Mouse (Mus musculus) hindbrain, embryonic 16.5 days (tissue): ENCODE measurements around the gene Cggbp1. TPM values are rescaled to one million over a fixed set of nuclear protein-coding genes. Genes with fewer than 3 reads are reported as not detected.
"Not testable (repeated sequence)": the region's sequence is repeated elsewhere in the genome, so short reads cannot be mapped to it uniquely, and the experiment has no call there.

Source experiments
- ATAC-seq: fragments of 200-750 bp; cut with Nextera tagmentation; 2 replicates; pipeline ENCODE4 v1.8.0; 2017; ENCODE audit warnings: moderate TSS enrichment, moderate library complexity
- H3K27ac ChIP-seq: fragments of 300-500 bp; sonication (generic); 2 replicates; pipeline ENCODE4 v1.5.1; 2014; ENCODE audit warnings: low read depth, mild to moderate bottlenecking, control low read depth, low read length, moderate library complexity
- H3K27me3 ChIP-seq: fragments of 300-500 bp; sonication (generic); replicated peaks from 2 replicates; pipeline ENCODE4 v1.6.1; 2014; ENCODE audit warnings: low read length; ENCODE audit not compliant: control insufficient read depth, insufficient read depth
- H3K36me3 ChIP-seq: fragments of 300-500 bp; sonication (generic); 2 replicates; pipeline ENCODE4 v1.6.1; 2014; ENCODE audit warnings: mild to moderate bottlenecking, low read length, moderate library complexity, mixed read lengths; ENCODE audit not compliant: control insufficient read depth, insufficient read depth
- H3K4me1 ChIP-seq: fragments of 300-500 bp; sonication (generic); 2 replicates; pipeline ENCODE4 v1.6.1; 2014; ENCODE audit warnings: low read depth, low read length; ENCODE audit not compliant: control insufficient read depth, insufficient read depth
- H3K4me2 ChIP-seq: fragments of 300-500 bp; sonication (generic); 2 replicates; pipeline ENCODE4 v1.6.1; 2014; ENCODE audit warnings: mild to moderate bottlenecking, low read length, control low read depth, moderate library complexity
- H3K4me3 ChIP-seq: fragments of 300-500 bp; sonication (generic); 2 replicates; pipeline ENCODE4 v1.5.1; 2014; ENCODE audit warnings: mild to moderate bottlenecking, low read length, control low read depth, moderate library complexity
- H3K9ac ChIP-seq: fragments of 300-500 bp; sonication (generic); 2 replicates; pipeline ENCODE4 v1.6.1; 2014; ENCODE audit warnings: low read depth, mild to moderate bottlenecking, control low read depth, low read length, moderate library complexity
- H3K9me3 ChIP-seq: fragments of 300-500 bp; sonication (generic); 2 replicates; pipeline ENCODE4 v1.6.1; 2014; ENCODE audit warnings: mild to moderate bottlenecking, low read length, moderate library complexity; ENCODE audit not compliant: control insufficient read depth
- WGBS: fragments of 180-500 bp; shearing (Covaris S2); extraction: QIAGEN DNeasy Blood & Tissue Kit; methylation state at CpG from one replicate; pipeline ENCODE4 v1.1.7; 2014; 5-methylcytosine and 5-hydroxymethylcytosine counted together
- polyA plus RNA-seq: library from polyadenylated mRNA; unstranded; fragments of >200 nt; fragmentation: Nextera tagmentation; extraction: Ambion mirVana; gene quantifications from 2 replicates; pipeline ENCODE4 v1.2.1, GENCODE M21; 2015

Gene Cggbp1
- polyA plus RNA-seq, 1 experiment from 2014 or later = 59.4 TPM

DNA sequence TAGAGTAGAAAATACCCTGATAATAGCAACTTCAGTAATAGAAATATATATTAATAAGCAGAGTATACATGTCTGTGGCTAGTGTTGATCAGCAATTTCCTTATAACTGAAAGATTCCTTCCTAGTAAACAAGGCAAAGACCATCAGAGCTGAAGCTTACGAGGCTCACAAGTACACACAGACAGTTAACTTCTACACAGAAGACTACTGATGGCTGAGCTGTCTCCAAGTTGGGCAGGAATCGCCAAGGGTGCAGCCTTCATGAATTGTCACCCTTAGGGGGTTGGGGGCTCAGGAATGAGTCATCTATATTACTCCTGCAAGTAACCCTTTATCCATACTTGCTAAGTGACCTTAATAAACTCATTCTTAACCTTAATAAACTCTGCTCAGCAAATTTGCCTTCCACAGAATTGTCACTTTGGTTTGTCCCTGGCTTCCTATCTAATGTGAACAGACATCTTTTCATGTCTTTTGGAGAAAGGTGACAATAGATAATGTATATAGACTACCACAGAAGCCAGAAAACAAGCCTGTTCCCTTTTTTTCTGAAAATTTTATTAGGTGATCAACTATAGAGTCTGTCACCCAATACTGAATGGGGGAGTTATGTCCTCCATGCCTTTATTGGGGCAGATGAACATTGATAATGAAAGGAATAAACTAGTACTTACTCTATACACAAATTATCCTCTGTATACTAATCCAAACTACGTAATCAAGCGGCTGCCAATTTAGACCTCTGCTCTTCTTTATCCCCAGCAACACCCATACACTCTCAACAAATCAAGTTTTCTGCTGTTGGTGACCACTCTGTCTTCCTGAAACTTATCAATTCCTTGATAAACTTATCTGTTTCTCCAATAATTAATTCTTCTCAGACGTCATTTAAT is 10.1 kb upstream of the Cggbp1 start:
- Histone ChIP-seq H3K4me1 (no peaks in the 10 kb centered on the region), H3K9me3 (no peaks in the 10 kb centered on the region), H3K4me2 (no peak overlapping the region), H3K36me3 (no peaks in the 10 kb centered on the region), H3K27me3 (no peaks in the 10 kb centered on the region), H3K9ac (no peak overlapping the region), H3K27ac (no peak overlapping the region), H3K4me3 (no peak overlapping the region)
- no peak for ATAC-seq
- WGBS = 90% methylated on average over 5 of the region's 5 CpGs

DNA sequence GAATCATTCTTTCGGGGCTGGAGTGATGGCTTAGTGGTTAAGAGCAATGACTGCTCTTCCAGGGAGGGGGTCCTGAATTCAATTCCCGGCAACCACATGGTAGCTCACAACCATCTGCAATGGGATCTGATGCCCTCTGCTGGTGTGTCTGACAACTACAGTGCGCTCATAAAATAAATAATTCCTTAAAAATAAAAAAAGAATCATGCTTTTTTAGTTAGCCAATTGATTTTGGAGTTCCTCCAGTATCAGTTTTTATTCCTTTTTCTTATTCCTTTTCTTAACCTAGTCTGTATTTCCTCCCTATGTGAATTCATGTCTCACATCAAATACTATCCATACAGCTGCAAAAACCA is 9.4 kb upstream of the Cggbp1 start:
- no peaks in the 10 kb centered on the region for H3K27me3 ChIP-seq
- H3K9me3 ChIP-seq = no peaks in the 10 kb centered on the region
- H3K4me1 ChIP-seq = no peaks in the 10 kb centered on the region
- H3K27ac ChIP-seq = no peak overlapping the region
- no peak overlapping the region for H3K4me3 ChIP-seq
- H3K36me3 ChIP-seq = no peaks in the 10 kb centered on the region
- 97% methylated on average over 3 of the region's 3 CpGs for WGBS
- no peak overlapping the region for H3K4me2 ChIP-seq
- no peak for ATAC-seq
- H3K9ac ChIP-seq = no peak overlapping the region

DNA sequence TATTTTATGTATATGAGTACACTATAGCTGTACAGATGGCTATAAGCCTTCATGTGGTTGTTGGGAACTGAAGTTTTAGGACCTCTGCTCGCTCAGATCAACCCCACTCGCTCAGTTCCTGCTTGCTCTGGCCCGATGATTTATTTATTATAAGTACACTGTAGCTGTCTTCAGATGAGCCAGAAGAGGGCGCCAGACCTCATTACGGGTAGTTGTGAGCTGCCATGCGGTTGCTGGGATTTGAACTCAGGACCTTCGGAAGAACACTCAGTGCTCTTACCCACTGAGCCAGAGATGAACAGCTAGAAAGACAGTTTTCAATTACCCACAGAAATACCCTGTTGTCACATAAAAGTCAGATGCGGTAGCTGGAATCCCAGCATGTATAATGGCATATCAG is 5.8 kb upstream of the Cggbp1 start:
- Histone ChIP-seq H3K4me2 (no peak overlapping the region), H3K27me3 (no peaks in the 10 kb centered on the region), H3K9ac (no peak overlapping the region), H3K27ac (no peak overlapping the region), H3K4me3 (no peak overlapping the region), H3K9me3 (no peaks in the 10 kb centered on the region), H3K4me1 (peaks cover 6% of the 10 kb centered on the region), H3K36me3 (no peaks in the 10 kb centered on the region)
- ATAC-seq = no peak
- 84% methylated on average over 8 of the region's 8 CpGs for WGBS

DNA sequence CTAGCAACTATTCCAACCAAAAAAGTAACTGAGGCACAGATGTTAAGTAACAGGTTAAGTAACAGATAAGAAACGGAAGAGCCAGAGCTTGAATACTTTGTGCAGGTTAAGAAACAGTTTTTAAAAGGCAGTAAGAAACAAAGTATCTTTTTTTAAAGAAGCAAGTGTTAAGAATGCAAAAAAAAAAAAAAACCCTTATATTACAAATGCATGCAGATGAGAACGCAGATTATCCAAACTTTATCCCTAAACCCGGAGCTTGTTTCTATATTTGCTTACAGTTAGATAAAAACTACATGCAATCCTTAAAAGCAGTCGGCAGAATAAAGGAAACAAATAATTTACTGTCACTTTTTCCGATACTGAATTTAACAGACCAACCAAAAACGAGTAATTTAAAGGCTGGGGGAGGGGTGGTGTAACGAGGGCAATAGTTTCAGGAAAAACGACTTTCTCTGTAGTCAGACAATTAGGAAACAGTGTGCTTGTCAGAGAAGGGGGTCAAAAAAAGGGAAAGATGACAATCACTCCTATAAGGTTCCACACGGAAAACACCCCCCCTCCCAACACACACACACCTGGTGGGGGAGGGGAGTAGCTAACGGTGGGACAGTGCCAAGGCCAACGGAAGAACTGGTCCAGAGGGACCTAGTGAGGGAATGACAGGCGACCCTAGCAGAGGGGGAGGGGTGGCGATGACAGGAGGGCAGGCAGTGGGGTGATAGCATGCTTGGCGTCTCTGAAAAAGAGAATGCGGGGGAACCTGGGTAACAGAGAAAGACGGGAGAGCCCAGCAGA is 1.3 kb upstream of the Cggbp1 start:
- Histone ChIP-seq H3K27ac (peak overlapping the region; percentile 94), H3K9me3 (no peaks in the 10 kb centered on the region), H3K9ac (peak overlapping the region; percentile 82), H3K36me3 (peaks cover under 1% of the 10 kb centered on the region), H3K4me1 (peaks cover 22% of the 10 kb centered on the region), H3K4me2 (peak overlapping the region; percentile 81), H3K27me3 (no peaks in the 10 kb centered on the region), H3K4me3 (peak overlapping the region; percentile 86)
- 4% methylated on average over 16 of the region's 16 CpGs for WGBS
- ATAC-seq = peak; percentile 0; the same call in 1 of the 2 replicates

DNA sequence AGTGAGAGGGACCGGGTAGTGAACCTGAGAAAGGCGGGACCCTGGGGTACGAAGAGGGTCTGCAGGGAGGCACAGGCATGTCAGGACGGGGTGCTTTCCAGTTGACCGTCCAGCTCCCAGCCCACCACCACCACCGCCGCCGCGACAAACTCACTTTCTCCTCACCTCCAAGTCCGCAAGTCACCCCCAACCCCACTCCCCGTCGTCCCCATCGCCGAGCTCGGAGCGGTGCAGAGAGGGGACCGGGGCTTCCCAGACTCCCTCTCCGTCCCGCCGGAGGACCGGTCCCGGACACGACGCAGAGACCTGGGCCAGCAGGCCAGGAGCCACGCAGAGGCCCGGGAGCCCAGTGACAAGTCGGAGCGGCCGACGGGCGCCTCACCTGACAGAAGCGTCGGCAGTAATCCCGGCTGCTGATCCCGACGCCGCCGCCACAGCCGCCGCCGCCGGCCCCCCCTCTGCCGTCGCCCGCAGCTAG is 672 bp upstream of the Cggbp1 start:
- Histone ChIP-seq H3K27me3 (no peaks in the 10 kb centered on the region), H3K4me2 (peak overlapping the region; percentile 81), H3K27ac (peak overlapping the region; percentile 94), H3K4me3 (peak overlapping the region; percentile 86), H3K36me3 (peaks cover 6% of the 10 kb centered on the region), H3K9ac (peak overlapping the region; percentile 82), H3K9me3 (no peaks in the 10 kb centered on the region), H3K4me1 (peaks cover 22% of the 10 kb centered on the region)
- ATAC-seq = peak; percentile 0; the same call in 1 of the 2 replicates
- WGBS = 0% methylated on average over 26 of the region's 45 CpGs

DNA sequence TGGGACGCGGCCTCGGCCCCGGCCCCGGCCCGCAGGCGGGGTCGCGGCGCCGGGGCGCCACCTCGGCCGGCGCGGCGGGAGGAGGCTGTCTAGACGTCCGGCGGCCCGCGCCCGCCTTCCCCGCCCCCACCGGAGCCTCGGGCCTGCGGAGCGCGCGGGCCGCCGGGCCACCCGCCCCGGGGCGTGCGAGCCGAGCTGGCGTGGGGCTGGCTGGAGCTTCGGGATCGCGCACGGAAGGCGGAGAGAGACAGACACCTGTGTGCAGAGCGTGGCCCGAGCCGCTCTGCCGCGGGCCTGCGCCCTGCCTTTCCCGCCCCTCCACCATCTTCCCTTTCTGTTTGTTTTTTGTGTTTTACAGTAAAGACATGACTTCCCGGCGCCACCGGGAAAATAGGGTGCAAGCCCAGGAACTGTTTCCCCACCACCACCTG is 660 bp downstream of the Cggbp1 start:
- no peaks in the 10 kb centered on the region for H3K9me3 ChIP-seq
- peak overlapping the region; percentile 86 for H3K4me3 ChIP-seq
- no peaks in the 10 kb centered on the region for H3K27me3 ChIP-seq
- peaks cover 22% of the 10 kb centered on the region for H3K4me1 ChIP-seq
- peak overlapping the region; percentile 75 for H3K4me2 ChIP-seq
- H3K27ac ChIP-seq = peak overlapping the region; percentile 95
- peak; percentile 2 for ATAC-seq
- peak overlapping the region; percentile 93 for H3K9ac ChIP-seq
- WGBS = under 1% methylated on average over 30 of the region's 53 CpGs
- H3K36me3 ChIP-seq = peaks cover 10% of the 10 kb centered on the region

DNA sequence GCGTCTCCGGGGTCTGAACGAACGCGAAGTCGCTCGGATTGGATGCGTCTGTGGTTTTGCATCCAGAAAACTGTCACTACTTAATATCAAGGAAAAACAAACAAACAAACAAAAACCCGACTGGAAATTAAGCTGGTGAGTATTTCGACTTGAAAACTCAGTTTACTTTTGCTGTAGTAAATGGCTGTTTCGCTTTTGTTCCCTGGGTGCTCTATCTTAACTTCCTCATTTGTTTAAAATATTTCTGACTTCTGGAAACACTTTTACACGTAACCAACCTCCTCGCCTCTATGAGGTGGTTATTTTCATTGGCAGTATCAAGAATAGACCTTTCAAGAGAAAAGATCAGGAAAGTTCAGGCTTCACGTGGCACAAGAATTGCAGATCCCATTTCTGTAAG is 1.1 kb downstream of the Cggbp1 start:
- 7% methylated on average over 14 of the region's 14 CpGs for WGBS
- Histone ChIP-seq H3K36me3 (peaks cover 10% of the 10 kb centered on the region), H3K4me2 (peak overlapping the region; percentile 75), H3K9ac (peak overlapping the region; percentile 93), H3K4me3 (peak overlapping the region; percentile 86), H3K27ac (no peak overlapping the region; the same call in 1 of the 2 replicates), H3K27me3 (no peaks in the 10 kb centered on the region), H3K9me3 (no peaks in the 10 kb centered on the region), H3K4me1 (peaks cover 22% of the 10 kb centered on the region)
- ATAC-seq = no peak

DNA sequence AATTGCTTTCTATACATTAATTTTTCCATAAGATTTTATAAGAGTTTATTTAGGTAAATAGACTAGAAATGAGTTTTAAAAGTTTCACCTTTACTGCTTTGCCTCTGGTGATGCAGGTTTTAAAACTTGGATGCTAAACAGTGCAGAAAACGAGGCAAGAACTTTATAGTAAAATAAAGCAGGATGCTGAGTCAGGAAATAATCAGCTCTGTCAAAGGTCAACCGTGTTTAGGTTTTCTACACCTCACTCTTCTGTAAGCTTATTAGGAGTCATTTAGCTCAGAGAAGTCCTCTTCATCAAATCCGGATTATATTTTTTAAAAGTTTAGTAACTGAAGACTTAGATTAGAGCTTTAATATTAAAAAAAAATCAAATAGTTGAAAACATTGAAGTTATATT is 5.2 kb downstream of the Cggbp1 start:
- Histone ChIP-seq H3K4me3 (no peak overlapping the region), H3K9me3 (no peaks in the 10 kb centered on the region), H3K4me1 (peaks cover 16% of the 10 kb centered on the region), H3K4me2 (no peak overlapping the region), H3K9ac (no peak overlapping the region), H3K36me3 (peaks cover 10% of the 10 kb centered on the region), H3K27ac (no peak overlapping the region), H3K27me3 (no peaks in the 10 kb centered on the region)
- ATAC-seq = no peak
- WGBS = 87% methylated on average over 3 of the region's 3 CpGs

DNA sequence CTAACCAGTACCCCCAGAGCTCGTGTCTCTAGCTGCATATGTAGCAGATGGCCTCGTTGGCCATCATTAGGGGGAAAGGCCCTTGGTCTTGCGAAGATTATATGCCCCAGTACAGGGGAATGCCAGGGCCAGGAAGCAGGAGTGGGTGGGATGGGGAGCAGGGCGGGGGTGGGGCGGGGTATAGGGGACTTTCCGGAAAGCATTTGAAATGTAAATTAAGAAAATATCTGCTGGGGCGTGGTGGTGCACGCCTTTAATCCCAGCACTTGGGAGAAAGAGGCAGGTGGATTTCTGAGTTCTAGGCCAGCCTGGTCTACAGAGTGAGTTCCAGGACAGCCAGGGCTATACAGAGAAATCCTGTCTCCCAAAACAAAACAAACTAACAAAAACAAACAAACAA is 14.0 kb downstream of the Cggbp1 start:
- WGBS = 83% methylated on average over 8 of the region's 8 CpGs
- H3K4me1 ChIP-seq = not testable (repeated sequence)

More for the DNA sequence above, 14.0 kb downstream of the Cggbp1 start:
- ATAC-seq, H3K9ac ChIP-seq, H3K36me3 ChIP-seq, H3K4me2 ChIP-seq, H3K9me3 ChIP-seq, H3K27me3 ChIP-seq, H3K27ac ChIP-seq, H3K4me3 ChIP-seq: not testable (repeated sequence)
